Mouse (Mus musculus) urinary bladder, postnatal 10 days (tissue): ENCODE data around the gene Ndufs5.

Experiments used
- DNase-seq: peaks from one replicate; pipeline ENCODE4 v3.0.0; 2022; ENCODE audit warnings: low spot score

Gene Ndufs5

GRCm38 (mm10) chr4:123717574-123718433, at the start of gene Ndufs5:
TSS of gene Ndufs5 (minus strand) at chr4:123718202.
- peak; percentile 87 for DNase-seq

GRCm38 (mm10) chr4:123765071-123765470, 47.1 kb upstream of the Ndufs5 start:
- no peak for DNase-seq

- DNase-seq = no peak
Observed at GRCm38 (mm10) chr4:123758306-123758705, 40.3 kb upstream of the Ndufs5 start.

GRCm38 (mm10) chr4:123750707-123751312, 32.8 kb upstream of the Ndufs5 start:
- DNase-seq = no peak

- DNase-seq = peak; percentile 92
Observed at GRCm38 (mm10) chr4:123750152-123750651, 32.2 kb upstream of the Ndufs5 start, which contains the start of gene Akirin1. TSS of gene Akirin1 (minus strand) at chr4:123750345.

GRCm38 (mm10) chr4:123749484-123750130, 31.6 kb upstream of the Ndufs5 start:
- no peak for DNase-seq

GRCm38 (mm10) chr4:123748726-123749415, 30.9 kb upstream of the Ndufs5 start:
- DNase-seq = no peak

- no peak for DNase-seq
Observed at GRCm38 (mm10) chr4:123745221-123745775, 27.3 kb upstream of the Ndufs5 start.

GRCm38 (mm10) chr4:123742891-123743290, 24.9 kb upstream of the Ndufs5 start:
- DNase-seq = no peak

GRCm38 (mm10) chr4:123738708-123739107, 20.7 kb upstream of the Ndufs5 start:
- DNase-seq = no peak

GRCm38 (mm10) chr4:123733532-123733931, 15.5 kb upstream of the Ndufs5 start:
- no peak for DNase-seq

- DNase-seq = no peak
Observed at GRCm38 (mm10) chr4:123732921-123733320, 14.9 kb upstream of the Ndufs5 start.

GRCm38 (mm10) chr4:123732163-123732910, 14.3 kb upstream of the Ndufs5 start:
- no peak for DNase-seq

GRCm38 (mm10) chr4:123721761-123722160, 3.8 kb upstream of the Ndufs5 start:
- DNase-seq = no peak

- DNase-seq = no peak
Observed at GRCm38 (mm10) chr4:123718434-123718780, 405 bp upstream of the Ndufs5 start.

- DNase-seq = no peak
Observed at GRCm38 (mm10) chr4:123712431-123712830, 5.6 kb downstream of the Ndufs5 start.

- no peak for DNase-seq
Observed at GRCm38 (mm10) chr4:123707340-123707739, 10.7 kb downstream of the Ndufs5 start.

GRCm38 (mm10) chr4:123705340-123705739, 12.7 kb downstream of the Ndufs5 start:
- DNase-seq = no peak

- no peak for DNase-seq
Observed at GRCm38 (mm10) chr4:123693384-123693783, 24.6 kb downstream of the Ndufs5 start.

- DNase-seq = no peak
Observed at GRCm38 (mm10) chr4:123692071-123692470, 25.9 kb downstream of the Ndufs5 start.

GRCm38 (mm10) chr4:123690311-123690710, 27.7 kb downstream of the Ndufs5 start:
- DNase-seq = no peak
